Mouse (Mus musculus) spleen, postnatal 14 days (tissue): Measurements from ENCODE around the gene Tor1b.
A peak's percentile ranks its signal among the peaks of the same experiment; 100 is the strongest.

Source experiments
- DNase-seq, 2 experiments: peaks; one replicate each; pipeline ENCODE4 v3.0.0; 2021 to 2022; ENCODE audit warnings: low spot score in 2 of 2

Tor1b gene

GRCm38 (mm10) chr2:30990221-30990620 is 37.5 kb downstream of the Tor1b start:
- DNase-seq, result no peak

- no peak for DNase-seq
Observed at GRCm38 (mm10) chr2:30994853-30995252, 42.1 kb downstream of the Tor1b start.

GRCm38 (mm10) chr2:30995432-30995996 is 42.8 kb downstream of the Tor1b start:
- DNase-seq, result no peak

GRCm38 (mm10) chr2:30998443-30999260 is 45.9 kb downstream of the Tor1b start:
- DNase-seq, result no peak

GRCm38 (mm10) chr2:31002857-31003256 is 50.1 kb downstream of the Tor1b start:
- no peak for DNase-seq

GRCm38 (mm10) chr2:31005453-31005852 is 52.7 kb downstream of the Tor1b start:
- DNase-seq, result no peak

GRCm38 (mm10) chr2:31006434-31006833 is 53.7 kb downstream of the Tor1b start:
- peak; percentile 23 to 28 for DNase-seq

GRCm38 (mm10) chr2:31007208-31007607 is 54.4 kb downstream of the Tor1b start:
- no peak for DNase-seq
